17 mouse cellular contexts compared by ENCODE assay signal in the genomic region with DNA sequence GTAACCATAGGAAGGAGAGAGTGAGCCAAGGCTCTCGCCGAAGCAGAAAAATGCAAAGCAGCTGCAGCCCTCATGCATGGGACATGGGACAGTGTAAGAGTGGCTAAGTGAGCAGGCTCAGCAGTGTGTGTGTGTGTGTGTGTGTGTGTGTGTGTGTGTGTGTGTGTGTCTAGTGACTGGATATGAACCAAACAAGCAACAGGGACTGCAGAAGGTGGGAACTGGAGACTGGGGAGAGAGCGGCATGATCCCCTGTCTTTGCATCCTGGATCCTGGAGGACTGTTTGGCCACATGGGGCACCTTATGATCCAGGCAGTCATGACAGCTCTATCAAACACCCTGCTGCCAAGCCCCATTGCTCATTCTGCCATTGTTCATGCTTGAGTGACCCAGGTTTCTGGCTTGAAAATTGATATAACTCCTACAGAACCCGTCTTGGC. TPM values are rescaled to one million over a fixed set of nuclear protein-coding genes. Genes with fewer than 3 reads are reported as not detected.
A peak's percentile ranks its signal among the peaks of the same experiment; 100 is the strongest.
DNase-seq lines count a peak whose midpoint lies in the region; ATAC-seq and TF ChIP-seq lines count a peak whose summit lies in the region.
"Had no signal": no experiment of that assay in that cellular context is flagged by ENCODE, and none has a peak within 500 bp of the region (broad histone marks: within the 10 kb centered on the region; RNA-seq: fewer than 3 reads in every experiment).

No protein-coding gene starts in this region.

- no peak for TF ChIP-seq POLR2A in lung, adult 2 months (IDR thresholded peaks at IDR 0.05; ENCODE audit: borderline replicate concordance, extremely low read depth, low read depth, low read length)

- peaks cover 23% of the 10 kb centered on the region; the same call in 1 of the 2 replicates for H3K36me3 ChIP-seq in heart, embryonic 10.5 days
- H3K36me3 ChIP-seq in splenic B cell, adult 2 months (ENCODE audit: control insufficient read depth, insufficient read depth, low read length, poor library complexity, severe bottlenecking): no peaks in the 10 kb centered on the region

- no peaks in the 10 kb centered on the region for H3K9me3 ChIP-seq in heart, embryonic 10.5 days
- H3K9me3 ChIP-seq: intestine, embryonic 15.5 days; megakaryocyte, embryonic 14.5 days had no signal

- 90% methylated on average over 4 of the region's 4 CpGs for WGBS in heart, embryonic 10.5 days
- 94% methylated on average over 4 of the region's 4 CpGs for WGBS in lung, adult 2 months

- DNase-seq in heart, embryonic 10.5 days (ENCODE audit: low spot score): peak; percentile 50
- no peak for DNase-seq in heart, postnatal 14 days
- peak; percentile 1 for DNase-seq in lung, adult 2 months
- DNase-seq in lung, postnatal 4 days: no peak
- DNase-seq in cerebellum, adult 8-10 months: peak; percentile 56
- peak; percentile 50 for DNase-seq in splenic B cell, adult 2 months (ENCODE audit: low read depth, low spot score)
- no peak for DNase-seq in urinary bladder, postnatal 25 days (ENCODE audit: low spot score)
- DNase-seq: kidney, postnatal 36 days; layer of hippocampus, postnatal 36 days; lung, embryonic 14.5 days; right cerebral cortex, adult 18-20 months; thymus, postnatal 14 days had no signal

- no peak overlapping the region for H3K27ac ChIP-seq in heart, embryonic 10.5 days
- H3K27ac ChIP-seq: intestine, embryonic 15.5 days had no signal

- ATAC-seq in inflammation-experienced regulatory T-cells, adult 6 months: no peak
- ATAC-seq: forebrain, embryonic 16.5 days; intestine, embryonic 15.5 days had no signal

- H3K4me3 ChIP-seq in heart, embryonic 10.5 days: no peak overlapping the region
- H3K4me3 ChIP-seq in lung, adult 2 months (replicated peaks; ENCODE audit: extremely low read depth, low read depth, low read length): no peak overlapping the region
- H3K4me3 ChIP-seq: erythroblast, embryonic 14.5 days; intestine, embryonic 15.5 days; megakaryocyte, embryonic 14.5 days had no signal

- no peaks in the 10 kb centered on the region for H3K27me3 ChIP-seq in heart, embryonic 10.5 days (ENCODE audit: insufficient read depth, poor library complexity, severe bottlenecking)
- H3K27me3 ChIP-seq in splenic B cell, adult 2 months (ENCODE audit: control insufficient read depth, insufficient read depth, low read length, poor library complexity, severe bottlenecking): no peaks in the 10 kb centered on the region
- H3K27me3 ChIP-seq: intestine, embryonic 15.5 days had no signal

- peaks cover 27% of the 10 kb centered on the region for H3K4me1 ChIP-seq in heart, embryonic 10.5 days
- H3K4me1 ChIP-seq in lung, adult 2 months (ENCODE audit: control insufficient read depth, insufficient read depth, low read length): no peaks in the 10 kb centered on the region
- H3K4me1 ChIP-seq: intestine, embryonic 15.5 days had no signal

- no peak for TF ChIP-seq CTCF in lung, adult 2 months (IDR thresholded peaks at IDR 0.05; ENCODE audit: insufficient read depth, low read length)

- intact Hi-C loops in heart, postnatal 14 days (cut with DNase I): no loop called here

RNA-seq across cellular contexts. Expression of a gene that starts 34.0 kb away (rescaled TPM):
- 11.0 and 12.8 TPM in 2 replicates for polyA plus RNA-seq in heart, embryonic 10.5 days (2016; fragmentation: Nextera tagmentation; extraction: Ambion mirVana)
- 10 to 100 TPM; 27.1 to 28.7 TPM for total RNA-seq in heart, postnatal 14 days (2021)
- 78.2 and 94.2 TPM in 2 replicates for polyA plus RNA-seq in lung, adult 2 months (2012; rRNA removed)
- 1 to 10 TPM in 1 of 3 experiments, under 1 TPM in 1, not detected in 1; 0.96 to 1.0 TPM for polyA plus RNA-seq in inflammation-experienced regulatory T-cells, adult 6 months (2017; shearing (Covaris generic))

Comparison
In these comparisons a context has a peak if more than half of its experiments do, and no peak if none do; other contexts are left out.
1. DNase-seq: peak in heart, embryonic 10.5 days (single experiment), lung, adult 2 months (single experiment), cerebellum, adult 8-10 months (single experiment) and splenic B cell, adult 2 months (single experiment); none in heart, postnatal 14 days (0 of 2), lung, postnatal 4 days (0 of 2) and urinary bladder, postnatal 25 days (single experiment).